Mouse (Mus musculus) hindbrain, embryonic 14.5 days (tissue): ENCODE data around the gene Psmg3. TPM values are rescaled to one million over a fixed set of nuclear protein-coding genes. Genes with fewer than 3 reads are reported as not detected.

Experiments
- ATAC-seq: fragments of 200-750 bp; cut with Nextera tagmentation; 2 replicates; pipeline ENCODE4 v1.8.0; 2017; ENCODE audit warnings: moderate number of reproducible peaks, mild to moderate bottlenecking, moderate TSS enrichment, moderate library complexity; ENCODE audit not compliant: low FRiP score
- DNase-seq: peaks from one replicate; pipeline ENCODE4 v3.0.0-alpha.2; 2015; ENCODE audit warnings: low spot score
- H3K27ac ChIP-seq: fragments of 300-500 bp; sonication (generic); 2 replicates; pipeline ENCODE4 v1.5.1; 2014; ENCODE audit warnings: mild to moderate bottlenecking, moderate library complexity
- H3K27me3 ChIP-seq: fragments of 300-500 bp; sonication (generic); 2 replicates; pipeline ENCODE4 v1.6.1; 2014; ENCODE audit warnings: mild to moderate bottlenecking, low read length, mixed read lengths; ENCODE audit not compliant: control insufficient read depth, insufficient read depth
- H3K36me3 ChIP-seq: fragments of 300-500 bp; sonication (generic); replicated peaks from 2 replicates; pipeline ENCODE4 v1.6.1; 2014; ENCODE audit not compliant: control insufficient read depth, insufficient read depth
- H3K4me1 ChIP-seq: fragments of 300-500 bp; sonication (generic); replicated peaks from 2 replicates; pipeline ENCODE4 v1.6.1; 2014; ENCODE audit warnings: antibody characterized with exemption, low read length, mixed read lengths; ENCODE audit not compliant: control insufficient read depth, insufficient read depth
- H3K4me2 ChIP-seq: fragments of 300-500 bp; sonication (generic); replicated peaks from 2 replicates; pipeline ENCODE4 v1.6.1; 2014; ENCODE audit warnings: mild to moderate bottlenecking, moderate library complexity
- H3K4me3 ChIP-seq: fragments of 300-500 bp; sonication (generic); replicated peaks from 2 replicates; pipeline ENCODE4 v1.5.1; 2014; ENCODE audit warnings: mild to moderate bottlenecking, low read length
- H3K9ac ChIP-seq: fragments of 300-500 bp; sonication (generic); 2 replicates; pipeline ENCODE4 v1.6.1; 2014
- H3K9me3 ChIP-seq: fragments of 300-500 bp; sonication (generic); 2 replicates; pipeline ENCODE4 v1.6.1; 2016; ENCODE audit warnings: low read length; ENCODE audit not compliant: control insufficient read depth
- WGBS: fragments of 180-500 bp; shearing (Covaris S2); extraction: QIAGEN DNeasy Blood & Tissue Kit; methylation state at CpG from one replicate; pipeline ENCODE4 v1.1.7; 2014; 5-methylcytosine and 5-hydroxymethylcytosine counted together
- polyA plus RNA-seq: library from polyadenylated mRNA; unstranded; fragments of >200 nt; fragmentation: Nextera tagmentation; extraction: Ambion mirVana; gene quantifications from 2 replicates; pipeline ENCODE4 v1.2.1, GENCODE M21; 2014

Psmg3 gene
- polyA plus RNA-seq, 1 experiment from 2014 or later = 67.5 TPM

- no peaks in the 10 kb centered on the region for H3K4me1 ChIP-seq
- H3K4me3 ChIP-seq = no peak overlapping the region
- H3K4me2 ChIP-seq = no peak overlapping the region
- H3K27me3 ChIP-seq = no peaks in the 10 kb centered on the region
- WGBS = 84% methylated on average over 7 of the region's 7 CpGs
- no peak overlapping the region for H3K27ac ChIP-seq
- H3K9ac ChIP-seq = no peak overlapping the region
- ATAC-seq (no peak), DNase-seq (no peak)
- no peaks in the 10 kb centered on the region for H3K36me3 ChIP-seq
- no peaks in the 10 kb centered on the region for H3K9me3 ChIP-seq
Observed at GRCm38 (mm10) chr5:139832125-139832524, 5.4 kb upstream of the Psmg3 start.

- peaks cover 4% of the 10 kb centered on the region for H3K4me1 ChIP-seq
- DNase-seq (no peak), ATAC-seq (no peak)
- no peaks in the 10 kb centered on the region for H3K27me3 ChIP-seq
- 89% methylated on average over 3 of the region's 3 CpGs for WGBS
- H3K9me3 ChIP-seq = no peaks in the 10 kb centered on the region
- no peak overlapping the region for H3K4me3 ChIP-seq
- H3K36me3 ChIP-seq = no peaks in the 10 kb centered on the region
- no peak overlapping the region for H3K27ac ChIP-seq
- H3K9ac ChIP-seq = no peak overlapping the region
- no peak overlapping the region for H3K4me2 ChIP-seq
Observed at GRCm38 (mm10) chr5:139830734-139831133, 4.0 kb upstream of the Psmg3 start.

GRCm38 (mm10) chr5:139829384-139829783 lies 2.7 kb upstream of the Psmg3 start:
- Histone ChIP-seq H3K27me3 (no peaks in the 10 kb centered on the region), H3K36me3 (no peaks in the 10 kb centered on the region; the same call in 1 of the 2 replicates), H3K27ac (no peak overlapping the region), H3K4me2 (no peak overlapping the region), H3K4me3 (no peak overlapping the region), H3K4me1 (peaks cover 14% of the 10 kb centered on the region), H3K9me3 (no peaks in the 10 kb centered on the region), H3K9ac (no peak overlapping the region)
- DNase-seq = no peak
- ATAC-seq = no peak
- 83% methylated on average over 13 of the region's 13 CpGs for WGBS

- Histone ChIP-seq H3K9me3 (no peaks in the 10 kb centered on the region), H3K4me3 (no peak overlapping the region), H3K27ac (no peak overlapping the region), H3K27me3 (no peaks in the 10 kb centered on the region), H3K36me3 (peaks cover 12% of the 10 kb centered on the region), H3K9ac (no peak overlapping the region), H3K4me2 (no peak overlapping the region), H3K4me1 (peaks cover 14% of the 10 kb centered on the region)
- 96% methylated on average over 1 of the region's 1 CpGs for WGBS
- DNase-seq = no peak
- no peak for ATAC-seq
Observed at GRCm38 (mm10) chr5:139827593-139827992, 908 bp upstream of the Psmg3 start.

GRCm38 (mm10) chr5:139825947-139826346 lies 738 bp downstream of the Psmg3 start:
- peaks cover 14% of the 10 kb centered on the region for H3K4me1 ChIP-seq
- 43% methylated on average over 11 of the region's 11 CpGs for WGBS
- peaks cover 27% of the 10 kb centered on the region for H3K36me3 ChIP-seq
- peak overlapping the region; percentile 97 for H3K4me2 ChIP-seq
- no peaks in the 10 kb centered on the region for H3K27me3 ChIP-seq
- H3K4me3 ChIP-seq = peak overlapping the region; percentile 86
- ATAC-seq (no peak), DNase-seq (no peak)
- H3K27ac ChIP-seq = peak overlapping the region; percentile 80; the same call in 1 of the 2 replicates
- H3K9me3 ChIP-seq = no peaks in the 10 kb centered on the region
- peak overlapping the region; percentile 89 for H3K9ac ChIP-seq

GRCm38 (mm10) chr5:139824531-139824930 lies 2.2 kb downstream of the Psmg3 start:
- Histone ChIP-seq H3K4me2 (no peak overlapping the region), H3K36me3 (peaks cover 27% of the 10 kb centered on the region), H3K4me1 (peaks cover 14% of the 10 kb centered on the region), H3K27me3 (no peaks in the 10 kb centered on the region), H3K9ac (no peak overlapping the region), H3K4me3 (no peak overlapping the region), H3K27ac (no peak overlapping the region), H3K9me3 (no peaks in the 10 kb centered on the region)
- ATAC-seq (no peak), DNase-seq (no peak)
- WGBS = 91% methylated on average over 10 of the region's 10 CpGs

- Histone ChIP-seq H3K9ac (no peak overlapping the region), H3K9me3 (no peaks in the 10 kb centered on the region), H3K4me3 (no peak overlapping the region), H3K4me1 (peaks cover 14% of the 10 kb centered on the region), H3K36me3 (peaks cover 27% of the 10 kb centered on the region), H3K4me2 (no peak overlapping the region), H3K27me3 (no peaks in the 10 kb centered on the region), H3K27ac (no peak overlapping the region)
- ATAC-seq (no peak), DNase-seq (no peak)
- 78% methylated on average over 12 of the region's 12 CpGs for WGBS
Observed at GRCm38 (mm10) chr5:139821466-139822459, 4.9 kb downstream of the Psmg3 start.

GRCm38 (mm10) chr5:139819538-139820181 lies 7.0 kb downstream of the Psmg3 start, which contains the start of gene Tmem184a:
Gene Tmem184a (minus strand): TSS chr5:139819917.
- Histone ChIP-seq H3K27ac (no peak within 1 kb of the TSS), H3K27me3 (no peaks in the 10 kb centered on the region; the same call in 1 of the 2 replicates), H3K4me2 (no peak within 1 kb of the TSS), H3K4me3 (no peak within 1 kb of the TSS), H3K9me3 (no peaks in the 10 kb centered on the region), H3K4me1 (peaks cover under 1% of the 10 kb centered on the region; the same call in 1 of the 2 replicates), H3K36me3 (peaks cover 27% of the 10 kb centered on the region), H3K9ac (no peak within 1 kb of the TSS)
- 93% methylated on average over 9 of the region's 9 CpGs for WGBS
- ATAC-seq (no peak), DNase-seq (no peak)

GRCm38 (mm10) chr5:139818801-139819200 lies 7.9 kb downstream of the Psmg3 start:
- peaks cover 6% of the 10 kb centered on the region; the same call in 1 of the 2 replicates for H3K27me3 ChIP-seq
- 57% methylated on average over 4 of the region's 4 CpGs for WGBS
- no peak overlapping the region for H3K9ac ChIP-seq
- H3K4me3 ChIP-seq = no peak overlapping the region
- H3K4me1 ChIP-seq = no peaks in the 10 kb centered on the region
- H3K27ac ChIP-seq = no peak overlapping the region
- peaks cover 27% of the 10 kb centered on the region for H3K36me3 ChIP-seq
- H3K4me2 ChIP-seq = no peak overlapping the region
- no peak for ATAC-seq
- DNase-seq = peak; percentile 51
- H3K9me3 ChIP-seq = no peaks in the 10 kb centered on the region
